9 mouse cellular contexts compared by ENCODE assay signal in genomic region chr3:29081952-29082295, GRCm38 (mm10). TPM values are rescaled to one million over a fixed set of nuclear protein-coding genes. Genes with fewer than 3 reads are reported as not detected.
DNase-seq lines count a peak whose midpoint lies in the region; ATAC-seq and TF ChIP-seq lines count a peak whose summit lies in the region.
"Had no signal": no experiment of that assay in that cellular context is flagged by ENCODE, and none has a peak within 500 bp of the region (broad histone marks: within the 10 kb centered on the region; RNA-seq: fewer than 3 reads in every experiment).

TSS of gene Egfem1 (plus strand) at chr3:29082023.

- no peak for DNase-seq in heart, adult 2 months
- DNase-seq in heart, adult 11 months = no peak
- DNase-seq in ES-CJ7 (ENCODE audit: low read depth, low spot score) = peak; percentile 20
- DNase-seq in frontal cortex, adult 2 months (ENCODE audit: extremely low spot score in 1 of 2, low spot score in 1 of 2) = peak; percentile 13 to 53
- DNase-seq in left cerebral cortex, postnatal 14 days (ENCODE audit: low spot score in 2 of 2) = peak in 1 of 2 experiments; percentile 30
- no peak for DNase-seq in urinary bladder, adult 18-20 months (ENCODE audit: low spot score in 2 of 2)

- peaks cover 4% of the 10 kb centered on the region for H3K27me3 ChIP-seq in heart, adult 2 months (ENCODE audit: control insufficient read depth, insufficient read depth, low read length)
- H3K27me3 ChIP-seq in neural tube, embryonic 15.5 days (replicated peaks) = 0 out of 2 replicates have a peak, but pooled peaks cover 4% of the 10 kb centered on the region

- peak within 1 kb of the TSS; percentile 33 for H3K4me3 ChIP-seq in heart, adult 2 months
- H3K4me3 ChIP-seq in neural tube, embryonic 15.5 days (replicated peaks) = peak within 1 kb of the TSS; percentile 67

- H3K4me2 ChIP-seq in neural tube, embryonic 15.5 days = peak within 1 kb of the TSS; percentile 94

- H3K9ac ChIP-seq in heart, adult 2 months (ENCODE audit: low read depth, low read length) = peak within 1 kb of the TSS; percentile 31; the same call in 1 of the 2 replicates
- peak within 1 kb of the TSS; percentile 50 for H3K9ac ChIP-seq in neural tube, embryonic 15.5 days (replicated peaks)

- TF ChIP-seq CTCF in heart, adult 2 months (IDR thresholded peaks at IDR 0.05) = no peak

- peak; percentile 70 for ATAC-seq in neural tube, embryonic 15.5 days (ENCODE audit: low FRiP score)
- ATAC-seq in cerebellum, adult (ENCODE audit: insufficient number of reproducible peaks, low FRiP score, low TSS enrichment) = no peak

- intact Hi-C loops in heart, adult 2 months (cut with DNase I) = no loop called here
- intact Hi-C loops in left cerebral cortex, postnatal 14 days (cut with DNase I) = no loop called here

- H3K36me3 ChIP-seq in heart, adult 2 months (ENCODE audit: control insufficient read depth, insufficient read depth, low read length) = no peaks in the 10 kb centered on the region
- H3K36me3 ChIP-seq in neural tube, embryonic 15.5 days = no peaks in the 10 kb centered on the region

- no peaks in the 10 kb centered on the region for H3K79me2 ChIP-seq in heart, adult 2 months (replicated peaks; ENCODE audit: control insufficient read depth, insufficient read depth, low read length)

- TF ChIP-seq POLR2A in heart, adult 2 months (IDR thresholded peaks at IDR 0.05; ENCODE audit: insufficient read depth, low read depth, low read length) = no peak

- no peak within 1 kb of the TSS for H3K27ac ChIP-seq in heart, adult 2 months
- peak within 1 kb of the TSS; percentile 74 for H3K27ac ChIP-seq in neural tube, embryonic 15.5 days (replicated peaks)

- 10% methylated on average over 12 of the region's 12 CpGs for WGBS in heart, adult 2 months
- 5% methylated on average over 12 of the region's 12 CpGs for WGBS in neural tube, embryonic 15.5 days

- no peaks in the 10 kb centered on the region for H3K9me3 ChIP-seq in neural tube, embryonic 15.5 days (replicated peaks)

- H3K4me1 ChIP-seq in heart, adult 2 months (ENCODE audit: control insufficient read depth, insufficient read depth, low read length) = no peaks in the 10 kb centered on the region
- H3K4me1 ChIP-seq in neural tube, embryonic 15.5 days = peaks cover 25% of the 10 kb centered on the region

- no peak for TF ChIP-seq EP300 in heart, adult 2 months (IDR thresholded peaks at IDR 0.05; ENCODE audit: insufficient read depth, low read depth, low read length)

RNA-seq across cellular contexts. Expression of gene Egfem1, which starts in this region (rescaled TPM):
- total RNA-seq in heart, adult 2 months (2021) = not detected
- polyA plus RNA-seq in heart, adult 2 months (2012; rRNA removed) = 0.04 TPM in 1 of 2 replicates, not detected in the other
- 8.1 and 12.3 TPM in 2 replicates for polyA plus RNA-seq in frontal cortex, adult 2 months (2012; rRNA removed)
- 10 to 100 TPM; 12.1 to 14.1 TPM for total RNA-seq in left cerebral cortex, postnatal 14 days (2021)
- polyA plus RNA-seq in neural tube, embryonic 15.5 days (2015; fragmentation: Nextera tagmentation; extraction: Ambion mirVana) = 4.3 and 5.1 TPM in 2 replicates
- total RNA-seq: hematopoietic stem cell, adult 5-6 weeks had no signal

Comparison
In these comparisons a context has a peak if more than half of its experiments do, and no peak if none do; other contexts are left out.
1. RNA of gene Egfem1 (total RNA-seq): 12.1 to 14.1 TPM in left cerebral cortex, postnatal 14 days; not detected in heart, adult 2 months; every median in the first group is over 10 times any median in the second.
2. DNase-seq: peak in ES-CJ7 (single experiment) and frontal cortex, adult 2 months (2 of 2); none in heart, adult 2 months (0 of 2), heart, adult 11 months (single experiment) and urinary bladder, adult 18-20 months (0 of 2).